Mouse (Mus musculus): ENCODE data around the gene D17Wsu92e. TPM values are rescaled to one million over a fixed set of nuclear protein-coding genes. Genes with fewer than 3 reads are reported as not detected.

D17Wsu92e gene
- polyA plus RNA-seq, 1 experiment from 2014 or later: 10.3 TPM

- peaks cover 23% of the 10 kb centered on the region for H3K4me1 ChIP-seq (ENCODE audit: control insufficient read depth, insufficient read depth, low read depth, low read length)
- whole genome bisulfite sequencing: 17% methylated on average over 11 of the region's 11 CpGs
- peak overlapping the region; percentile 52 for H3K9ac ChIP-seq (ENCODE audit: low read depth, low read length)
- no peaks in the 10 kb centered on the region for H3K27me3 ChIP-seq (replicated peaks; ENCODE audit: control insufficient read depth, insufficient read depth, low read length)
- ATAC-seq: peak; percentile 70
- peak overlapping the region; percentile 78 for H3K27ac ChIP-seq (ENCODE audit: low read depth, low read length)
- H3K4me3 ChIP-seq (ENCODE audit: low read length): 0 out of 2 replicates have a peak overlapping the region, but pooled peaks have one; percentile 8
- peak overlapping the region; percentile 31 for H3K4me2 ChIP-seq (ENCODE audit: low read length)
- H3K9me3 ChIP-seq (ENCODE audit: control insufficient read depth, low read length): no peaks in the 10 kb centered on the region
- H3K36me3 ChIP-seq (ENCODE audit: control insufficient read depth, insufficient read depth, low read length): no peaks in the 10 kb centered on the region
Measured at GRCm38 (mm10) chr17:27797341-27797872, 23.0 kb downstream of the D17Wsu92e start.

- H3K4me3 ChIP-seq (ENCODE audit: low read length): no peak overlapping the region
- peak overlapping the region; percentile 31 for H3K4me2 ChIP-seq (ENCODE audit: low read length)
- no peaks in the 10 kb centered on the region for H3K27me3 ChIP-seq (replicated peaks; ENCODE audit: control insufficient read depth, insufficient read depth, low read length)
- H3K4me1 ChIP-seq (ENCODE audit: control insufficient read depth, insufficient read depth, low read depth, low read length): peaks cover 23% of the 10 kb centered on the region
- no peaks in the 10 kb centered on the region for H3K9me3 ChIP-seq (ENCODE audit: control insufficient read depth, low read length)
- H3K27ac ChIP-seq (ENCODE audit: low read depth, low read length): peak overlapping the region; percentile 78
- WGBS: 31% methylated on average over 6 of the region's 6 CpGs
- peak overlapping the region; percentile 25; the same call in 1 of the 2 replicates for H3K9ac ChIP-seq (ENCODE audit: low read depth, low read length)
- H3K36me3 ChIP-seq (ENCODE audit: control insufficient read depth, insufficient read depth, low read length): no peaks in the 10 kb centered on the region
- ATAC-seq: peak; percentile 70
Measured at GRCm38 (mm10) chr17:27796780-27797179, 23.7 kb downstream of the D17Wsu92e start.

- Histone ChIP-seq H3K36me3 (ENCODE audit: control insufficient read depth, insufficient read depth, low read length) (no peaks in the 10 kb centered on the region), H3K27me3 (replicated peaks; ENCODE audit: control insufficient read depth, insufficient read depth, low read length) (no peaks in the 10 kb centered on the region), H3K9me3 (ENCODE audit: control insufficient read depth, low read length) (no peaks in the 10 kb centered on the region), H3K4me1 (ENCODE audit: control insufficient read depth, insufficient read depth, low read depth, low read length) (peaks cover 21% of the 10 kb centered on the region), H3K27ac (ENCODE audit: low read depth, low read length) (no peak overlapping the region), H3K9ac (ENCODE audit: low read depth, low read length) (no peak overlapping the region), H3K4me3 (ENCODE audit: low read length) (no peak overlapping the region), H3K4me2 (ENCODE audit: low read length) (no peak overlapping the region)
- no peak for ATAC-seq
- 89% methylated on average over 6 of the region's 6 CpGs for WGBS
Measured at GRCm38 (mm10) chr17:27793144-27793543, 27.3 kb downstream of the D17Wsu92e start.

GRCm38 (mm10) chr17:27792516-27792915 lies 27.9 kb downstream of the D17Wsu92e start:
- H3K9me3 ChIP-seq (ENCODE audit: control insufficient read depth, low read length): no peaks in the 10 kb centered on the region
- H3K4me2 ChIP-seq (ENCODE audit: low read length): no peak overlapping the region
- WGBS: 89% methylated on average over 4 of the region's 4 CpGs
- no peak overlapping the region for H3K4me3 ChIP-seq (ENCODE audit: low read length)
- H3K27me3 ChIP-seq (replicated peaks; ENCODE audit: control insufficient read depth, insufficient read depth, low read length): no peaks in the 10 kb centered on the region
- H3K36me3 ChIP-seq (ENCODE audit: control insufficient read depth, insufficient read depth, low read length): no peaks in the 10 kb centered on the region
- no peak for ATAC-seq
- H3K4me1 ChIP-seq (ENCODE audit: control insufficient read depth, insufficient read depth, low read depth, low read length): peaks cover 15% of the 10 kb centered on the region
- no peak overlapping the region for H3K27ac ChIP-seq (ENCODE audit: low read depth, low read length)
- H3K9ac ChIP-seq (ENCODE audit: low read depth, low read length): no peak overlapping the region

GRCm38 (mm10) chr17:27791556-27791955 lies 28.9 kb downstream of the D17Wsu92e start:
- no peak overlapping the region for H3K9ac ChIP-seq (ENCODE audit: low read depth, low read length)
- peaks cover 5% of the 10 kb centered on the region for H3K4me1 ChIP-seq (ENCODE audit: control insufficient read depth, insufficient read depth, low read depth, low read length)
- no peaks in the 10 kb centered on the region for H3K9me3 ChIP-seq (ENCODE audit: control insufficient read depth, low read length)
- no peak overlapping the region for H3K27ac ChIP-seq (ENCODE audit: low read depth, low read length)
- no peak overlapping the region for H3K4me3 ChIP-seq (ENCODE audit: low read length)
- no peak for ATAC-seq
- 80% methylated on average over 2 of the region's 2 CpGs for WGBS
- H3K36me3 ChIP-seq (ENCODE audit: control insufficient read depth, insufficient read depth, low read length): no peaks in the 10 kb centered on the region
- H3K27me3 ChIP-seq (replicated peaks; ENCODE audit: control insufficient read depth, insufficient read depth, low read length): no peaks in the 10 kb centered on the region
- no peak overlapping the region for H3K4me2 ChIP-seq (ENCODE audit: low read length)

GRCm38 (mm10) chr17:27790976-27791375 lies 29.5 kb downstream of the D17Wsu92e start:
- Histone ChIP-seq H3K27me3 (replicated peaks; ENCODE audit: control insufficient read depth, insufficient read depth, low read length) (no peaks in the 10 kb centered on the region), H3K4me2 (ENCODE audit: low read length) (no peak overlapping the region), H3K4me1 (ENCODE audit: control insufficient read depth, insufficient read depth, low read depth, low read length) (0 out of 2 replicates have a peak, but pooled peaks cover 3% of the 10 kb centered on the region), H3K9me3 (ENCODE audit: control insufficient read depth, low read length) (no peaks in the 10 kb centered on the region), H3K9ac (ENCODE audit: low read depth, low read length) (no peak overlapping the region), H3K36me3 (ENCODE audit: control insufficient read depth, insufficient read depth, low read length) (no peaks in the 10 kb centered on the region; the same call in 1 of the 2 replicates), H3K4me3 (ENCODE audit: low read length) (no peak overlapping the region), H3K27ac (ENCODE audit: low read depth, low read length) (no peak overlapping the region)
- ATAC-seq: no peak
- WGBS: 82% methylated on average over 2 of the region's 2 CpGs

- no peaks in the 10 kb centered on the region for H3K27me3 ChIP-seq (replicated peaks; ENCODE audit: control insufficient read depth, insufficient read depth, low read length)
- H3K9me3 ChIP-seq (ENCODE audit: control insufficient read depth, low read length): no peaks in the 10 kb centered on the region
- 89% methylated on average over 5 of the region's 5 CpGs for WGBS
- no peak overlapping the region for H3K27ac ChIP-seq (ENCODE audit: low read depth, low read length)
- 0 out of 2 replicates have a peak, but pooled peaks cover 3% of the 10 kb centered on the region for H3K4me1 ChIP-seq (ENCODE audit: control insufficient read depth, insufficient read depth, low read depth, low read length)
- ATAC-seq: no peak
- peaks cover 6% of the 10 kb centered on the region for H3K36me3 ChIP-seq (ENCODE audit: control insufficient read depth, insufficient read depth, low read length)
- H3K4me2 ChIP-seq (ENCODE audit: low read length): no peak overlapping the region
- no peak overlapping the region for H3K9ac ChIP-seq (ENCODE audit: low read depth, low read length)
- H3K4me3 ChIP-seq (ENCODE audit: low read length): no peak overlapping the region
Measured at GRCm38 (mm10) chr17:27790015-27790414, 30.4 kb downstream of the D17Wsu92e start.

GRCm38 (mm10) chr17:27788456-27789172 lies 31.8 kb downstream of the D17Wsu92e start:
- H3K9me3 ChIP-seq (ENCODE audit: control insufficient read depth, low read length): no peaks in the 10 kb centered on the region

GRCm38 (mm10) chr17:27783567-27783966 lies 36.9 kb downstream of the D17Wsu92e start:
- H3K9ac ChIP-seq (ENCODE audit: low read depth, low read length): no peak overlapping the region
- H3K4me3 ChIP-seq (ENCODE audit: low read length): no peak overlapping the region
- no peaks in the 10 kb centered on the region for H3K9me3 ChIP-seq (ENCODE audit: control insufficient read depth, low read length)
- H3K36me3 ChIP-seq (ENCODE audit: control insufficient read depth, insufficient read depth, low read length): peaks cover 10% of the 10 kb centered on the region
- no peaks in the 10 kb centered on the region for H3K4me1 ChIP-seq (ENCODE audit: control insufficient read depth, insufficient read depth, low read depth, low read length)
- 86% methylated on average over 4 of the region's 4 CpGs for WGBS
- ATAC-seq: no peak
- H3K27me3 ChIP-seq (replicated peaks; ENCODE audit: control insufficient read depth, insufficient read depth, low read length): no peaks in the 10 kb centered on the region
- no peak overlapping the region for H3K27ac ChIP-seq (ENCODE audit: low read depth, low read length)
- H3K4me2 ChIP-seq (ENCODE audit: low read length): no peak overlapping the region

More at GRCm38 (mm10) chr17:27788456-27789172, 31.8 kb downstream of the D17Wsu92e start:
- Histone ChIP-seq H3K9ac (ENCODE audit: low read depth, low read length) (no peak overlapping the region), H3K27me3 (replicated peaks; ENCODE audit: control insufficient read depth, insufficient read depth, low read length) (no peaks in the 10 kb centered on the region), H3K4me2 (ENCODE audit: low read length) (no peak overlapping the region), H3K4me1 (ENCODE audit: control insufficient read depth, insufficient read depth, low read depth, low read length) (0 out of 2 replicates have a peak, but pooled peaks cover 3% of the 10 kb centered on the region), H3K4me3 (ENCODE audit: low read length) (no peak overlapping the region), H3K36me3 (ENCODE audit: control insufficient read depth, insufficient read depth, low read length) (peaks cover 10% of the 10 kb centered on the region), H3K27ac (ENCODE audit: low read depth, low read length) (no peak overlapping the region)
- WGBS: 90% methylated on average over 6 of the region's 6 CpGs
- ATAC-seq: no peak

Data from hindbrain, embryonic 16.5 days (tissue).